Mouse (Mus musculus) testis, adult 2 months (tissue): Measurements from ENCODE around the gene Serpind1. TPM values are rescaled to one million over a fixed set of nuclear protein-coding genes. Genes with fewer than 3 reads are reported as not detected.

ENCODE experiments used
- H3K27ac ChIP-seq: fragments of 200-500 bp; 2 replicates; pipeline ENCODE4 v1.5.1; 2012; ENCODE audit warnings: low read depth, low read length; ENCODE audit not compliant: control insufficient read depth, insufficient read depth
- H3K27me3 ChIP-seq: fragments of 200-500 bp; 2 replicates; pipeline ENCODE4 v1.6.1; 2012; ENCODE audit warnings: mild to moderate bottlenecking, low read length, moderate library complexity; ENCODE audit not compliant: control insufficient read depth, insufficient read depth
- H3K36me3 ChIP-seq: fragments of 200-500 bp; 2 replicates; pipeline ENCODE4 v1.6.1; 2012; ENCODE audit warnings: mild to moderate bottlenecking, low read length; ENCODE audit not compliant: control insufficient read depth, insufficient read depth
- H3K4me1 ChIP-seq: fragments of 200-500 bp; 2 replicates; pipeline ENCODE4 v1.6.1; 2012; ENCODE audit warnings: low read length; ENCODE audit not compliant: control insufficient read depth, insufficient read depth
- H3K4me3 ChIP-seq: fragments of 200-500 bp; 2 replicates; pipeline ENCODE4 v1.5.1; 2012; ENCODE audit warnings: low read depth, mild to moderate bottlenecking, low read length, moderate library complexity, mixed read lengths; ENCODE audit not compliant: control insufficient read depth
- CTCF ChIP-seq: fragments of 200-500 bp; IDR thresholded peaks from 2 replicates; pipeline ENCODE4 v1.5.1; 2012; ENCODE audit warnings: low read depth, mild to moderate bottlenecking, inconsistent platforms, low read length, moderate library complexity; ENCODE audit not compliant: control insufficient read depth, insufficient read depth, insufficient replicate concordance
- POLR2A ChIP-seq: fragments of 200-500 bp; IDR thresholded peaks from 2 replicates; pipeline ENCODE4 v1.6.1; 2012; ENCODE audit warnings: low read depth, mild to moderate bottlenecking, inconsistent platforms, low read length, moderate library complexity; ENCODE audit not compliant: control insufficient read depth
- polyA plus RNA-seq: library from polyadenylated mRNA; depleted of rRNA; stranded (reverse); fragments of >200 nt; gene quantifications from 2 replicates; pipeline ENCODE4 v1.2.3, GENCODE M21; 2012

Serpind1 gene
- polyA plus RNA-seq, 1 experiment: not detected

GRCm38 (mm10) chr16:17307461-17307860, 23.7 kb upstream of the Serpind1 start:
- H3K36me3 ChIP-seq: peaks cover 8% of the 10 kb centered on the region
- TF ChIP-seq CTCF (no peak), POLR2A (no peak)
- H3K4me1 ChIP-seq: no peaks in the 10 kb centered on the region
- H3K27ac ChIP-seq: no peak overlapping the region
- H3K27me3 ChIP-seq: no peaks in the 10 kb centered on the region
- H3K4me3 ChIP-seq: no peak overlapping the region

GRCm38 (mm10) chr16:17309036-17309435, 22.1 kb upstream of the Serpind1 start:
- H3K27me3 ChIP-seq: no peaks in the 10 kb centered on the region
- no peak overlapping the region for H3K4me3 ChIP-seq
- no peak for TF ChIP-seq POLR2A
- no peak for TF ChIP-seq CTCF
- no peak overlapping the region for H3K27ac ChIP-seq
- no peaks in the 10 kb centered on the region for H3K4me1 ChIP-seq
- H3K36me3 ChIP-seq: peaks cover 5% of the 10 kb centered on the region

- H3K27me3 ChIP-seq: no peaks in the 10 kb centered on the region
- no peak for TF ChIP-seq POLR2A
- TF ChIP-seq CTCF: no peak
- H3K36me3 ChIP-seq: peaks cover 7% of the 10 kb centered on the region
- no peak overlapping the region for H3K27ac ChIP-seq
- H3K4me3 ChIP-seq: no peak overlapping the region
- no peaks in the 10 kb centered on the region for H3K4me1 ChIP-seq
These were observed 18.6 kb upstream of the Serpind1 start for GRCm38 (mm10) chr16:17312531-17312930.

GRCm38 (mm10) chr16:17316554-17316953, 14.6 kb upstream of the Serpind1 start:
- H3K36me3 ChIP-seq: peaks cover 5% of the 10 kb centered on the region; the same call in 1 of the 2 replicates
- no peaks in the 10 kb centered on the region for H3K4me1 ChIP-seq
- no peak overlapping the region for H3K27ac ChIP-seq
- no peaks in the 10 kb centered on the region for H3K27me3 ChIP-seq
- TF ChIP-seq CTCF (no peak), POLR2A (no peak)
- no peak overlapping the region for H3K4me3 ChIP-seq

- no peak for TF ChIP-seq CTCF
- no peak for TF ChIP-seq POLR2A
- H3K4me1 ChIP-seq: no peaks in the 10 kb centered on the region
- H3K4me3 ChIP-seq: no peak overlapping the region
- no peaks in the 10 kb centered on the region for H3K27me3 ChIP-seq
- H3K36me3 ChIP-seq: peaks cover 6% of the 10 kb centered on the region
- H3K27ac ChIP-seq: no peak overlapping the region
These were observed 9.7 kb upstream of the Serpind1 start for GRCm38 (mm10) chr16:17321481-17321880.

GRCm38 (mm10) chr16:17324745-17325144, 6.4 kb upstream of the Serpind1 start:
- peaks cover 1% of the 10 kb centered on the region for H3K36me3 ChIP-seq

GRCm38 (mm10) chr16:17326064-17326463, 5.1 kb upstream of the Serpind1 start:
- no peak overlapping the region for H3K4me3 ChIP-seq
- no peaks in the 10 kb centered on the region for H3K4me1 ChIP-seq
- TF ChIP-seq CTCF (no peak), POLR2A (no peak)
- H3K36me3 ChIP-seq: peaks cover 1% of the 10 kb centered on the region
- no peak overlapping the region for H3K27ac ChIP-seq
- H3K27me3 ChIP-seq: no peaks in the 10 kb centered on the region

More at GRCm38 (mm10) chr16:17324745-17325144, 6.4 kb upstream of the Serpind1 start:
- H3K4me3 ChIP-seq: no peak overlapping the region
- no peak for TF ChIP-seq CTCF
- no peak for TF ChIP-seq POLR2A
- H3K27me3 ChIP-seq: no peaks in the 10 kb centered on the region
- no peak overlapping the region for H3K27ac ChIP-seq
- no peaks in the 10 kb centered on the region for H3K4me1 ChIP-seq

GRCm38 (mm10) chr16:17329848-17330570, 1.2 kb upstream of the Serpind1 start:
- H3K36me3 ChIP-seq: no peaks in the 10 kb centered on the region
- TF ChIP-seq CTCF (no peak), POLR2A (no peak)
- H3K4me1 ChIP-seq: no peaks in the 10 kb centered on the region
- H3K4me3 ChIP-seq: no peak overlapping the region
- H3K27me3 ChIP-seq: no peaks in the 10 kb centered on the region
- H3K27ac ChIP-seq: no peak overlapping the region
